ENCODE assay signal across 8 mouse cellular contexts in genomic region chr16:7039404-7040367, GRCm38 (mm10).
A peak's percentile ranks its signal among the peaks of the same experiment; 100 is the strongest.
DNase-seq lines count a peak whose midpoint lies in the region; ATAC-seq and TF ChIP-seq lines count a peak whose summit lies in the region.

No protein-coding gene starts in this region.

- 4% methylated on average over 29 of the region's 30 CpGs for WGBS in kidney, postnatal 0 days
- 3% methylated on average over 29 of the region's 30 CpGs for WGBS in heart, embryonic 15.5 days
- WGBS in midbrain, embryonic 13.5 days = 2% methylated on average over 29 of the region's 30 CpGs

- no peak overlapping the region for H3K9ac ChIP-seq in kidney, postnatal 0 days (ENCODE audit: low read depth, low read length)
- no peak overlapping the region for H3K9ac ChIP-seq in heart, embryonic 15.5 days
- H3K9ac ChIP-seq in midbrain, embryonic 13.5 days (replicated peaks) = peak overlapping the region; percentile 71

- no peak for TF ChIP-seq CTCF in kidney, postnatal 0 days (IDR thresholded peaks at IDR 0.05; ENCODE audit: low read depth)
- TF ChIP-seq CTCF in cortical plate, adult 2 months (IDR thresholded peaks at IDR 0.05; ENCODE audit: extremely low read depth, insufficient read depth, low read length) = no peak

- H3K36me3 ChIP-seq in kidney, postnatal 0 days (ENCODE audit: insufficient read depth, low read length) = no peaks in the 10 kb centered on the region
- H3K36me3 ChIP-seq in heart, embryonic 15.5 days = no peaks in the 10 kb centered on the region
- H3K36me3 ChIP-seq in midbrain, embryonic 13.5 days = no peaks in the 10 kb centered on the region

- ATAC-seq in kidney, postnatal 0 days (replicated peaks; ENCODE audit: low FRiP score, low read depth) = no peak
- no peak for ATAC-seq in heart, embryonic 15.5 days (replicated peaks; ENCODE audit: insufficient number of reproducible peaks, insufficient read depth, low FRiP score, low read depth)
- ATAC-seq in midbrain, embryonic 13.5 days = peak; percentile 72

- H3K4me1 ChIP-seq in kidney, postnatal 0 days (replicated peaks; ENCODE audit: insufficient read depth, low read length) = no peaks in the 10 kb centered on the region
- H3K4me1 ChIP-seq in cortical plate, adult 2 months (ENCODE audit: control insufficient read depth, insufficient read depth, low read length) = peaks cover 4% of the 10 kb centered on the region; the same call in 1 of the 2 replicates
- H3K4me1 ChIP-seq in heart, embryonic 15.5 days (replicated peaks) = peaks cover 14% of the 10 kb centered on the region
- H3K4me1 ChIP-seq in midbrain, embryonic 13.5 days (replicated peaks) = peaks cover 36% of the 10 kb centered on the region

- H3K27me3 ChIP-seq in kidney, postnatal 0 days (ENCODE audit: insufficient read depth, low read length) = no peaks in the 10 kb centered on the region; the same call in none of the 2 replicates
- peaks cover 50% of the 10 kb centered on the region for H3K27me3 ChIP-seq in heart, embryonic 15.5 days
- peaks cover 20% of the 10 kb centered on the region for H3K27me3 ChIP-seq in midbrain, embryonic 13.5 days

- H3K4me2 ChIP-seq in kidney, postnatal 0 days (ENCODE audit: low read length) = peak overlapping the region; percentile 54
- H3K4me2 ChIP-seq in heart, embryonic 15.5 days = peak overlapping the region; percentile 53
- H3K4me2 ChIP-seq in midbrain, embryonic 13.5 days (replicated peaks) = peak overlapping the region; percentile 61

- TF ChIP-seq POLR2A in cortical plate, adult 2 months (IDR thresholded peaks at IDR 0.05; ENCODE audit: extremely low read depth, insufficient read depth, low read length) = 0 out of 2 replicates have a peak, but pooled peaks have one; percentile 54

- no peak overlapping the region for H3K27ac ChIP-seq in kidney, postnatal 0 days
- H3K27ac ChIP-seq in cortical plate, adult 2 months (ENCODE audit: insufficient read depth, low read length) = no peak overlapping the region; the same call in 1 of the 2 replicates
- H3K27ac ChIP-seq in heart, embryonic 15.5 days = no peak overlapping the region
- peak overlapping the region; percentile 68 for H3K27ac ChIP-seq in midbrain, embryonic 13.5 days

- peak overlapping the region; percentile 21; the same call in 1 of the 2 replicates for H3K4me3 ChIP-seq in kidney, postnatal 0 days (replicated peaks; ENCODE audit: low read depth, low read length)
- H3K4me3 ChIP-seq in cortical plate, adult 2 months (ENCODE audit: insufficient read depth, low read length) = peak overlapping the region; percentile 63
- H3K4me3 ChIP-seq in heart, embryonic 15.5 days = peak overlapping the region; percentile 31
- peak overlapping the region; percentile 50 for H3K4me3 ChIP-seq in midbrain, embryonic 13.5 days (replicated peaks)

- H3K9me3 ChIP-seq in kidney, postnatal 0 days (replicated peaks; ENCODE audit: low read length) = no peaks in the 10 kb centered on the region
- no peaks in the 10 kb centered on the region for H3K9me3 ChIP-seq in heart, embryonic 15.5 days (replicated peaks)
- no peaks in the 10 kb centered on the region for H3K9me3 ChIP-seq in midbrain, embryonic 13.5 days

- DNase-seq in kidney, postnatal 0 days (ENCODE audit: low spot score) = peak; percentile 36
- no peak for DNase-seq in kidney, postnatal 25 days
- DNase-seq in urinary bladder, postnatal 4 days (ENCODE audit: low spot score in 2 of 2) = no peak
- no peak for DNase-seq in urinary bladder, postnatal 10 days (ENCODE audit: low spot score)
- no peak for DNase-seq in kidney, postnatal 14 days
